Mouse (Mus musculus) hindbrain, embryonic 11.5 days (tissue): ENCODE results near the gene Asic1. TPM values are rescaled to one million over a fixed set of nuclear protein-coding genes. Genes with fewer than 3 reads are reported as not detected.
A peak's percentile ranks its signal among the peaks of the same experiment; 100 is the strongest.

Experiments
- ATAC-seq: fragments of 200-750 bp; cut with Nextera tagmentation; 2 replicates; pipeline ENCODE4 v1.8.0; 2017; ENCODE audit warnings: mild to moderate bottlenecking, moderate TSS enrichment, moderate library complexity; ENCODE audit not compliant: low FRiP score
- DNase-seq: peaks from one replicate; pipeline ENCODE4 v3.0.0-alpha.2; 2015; ENCODE audit warnings: low spot score
- H3K27ac ChIP-seq: fragments of 300-500 bp; sonication (generic); 2 replicates; pipeline ENCODE4 v1.5.1; 2014; ENCODE audit warnings: mild to moderate bottlenecking, low read depth, low read length
- H3K27me3 ChIP-seq: fragments of 300-500 bp; sonication (generic); 2 replicates; pipeline ENCODE4 v1.6.1; 2014; ENCODE audit warnings: mild to moderate bottlenecking, low read length, moderate library complexity, mixed read lengths; ENCODE audit not compliant: control insufficient read depth, insufficient read depth
- H3K36me3 ChIP-seq: fragments of 300-500 bp; sonication (generic); 2 replicates; pipeline ENCODE4 v1.6.1; 2014; ENCODE audit warnings: mild to moderate bottlenecking, low read length, moderate library complexity, mixed read lengths; ENCODE audit not compliant: control insufficient read depth, insufficient read depth
- H3K4me1 ChIP-seq: fragments of 300-500 bp; sonication (generic); replicated peaks from 2 replicates; pipeline ENCODE4 v1.6.1; 2014; ENCODE audit warnings: low read length, mixed read lengths; ENCODE audit not compliant: control insufficient read depth, insufficient read depth
- H3K4me2 ChIP-seq: fragments of 300-500 bp; sonication (generic); replicated peaks from 2 replicates; pipeline ENCODE4 v1.6.1; 2014; ENCODE audit warnings: mild to moderate bottlenecking, low read depth, low read length
- H3K4me3 ChIP-seq: fragments of 300-500 bp; sonication (generic); 2 replicates; pipeline ENCODE4 v1.5.1; 2014; ENCODE audit warnings: low read depth, low read length
- H3K9ac ChIP-seq: fragments of 300-500 bp; sonication (generic); 2 replicates; pipeline ENCODE4 v1.6.1; 2014; ENCODE audit warnings: low read depth, low read length
- H3K9me3 ChIP-seq: fragments of 300-500 bp; sonication (generic); 2 replicates; pipeline ENCODE4 v1.6.1; 2016; ENCODE audit warnings: low read length; ENCODE audit not compliant: control insufficient read depth
- WGBS: fragments of 180-500 bp; shearing (Covaris S2); extraction: QIAGEN DNeasy Blood & Tissue Kit; methylation state at CpG from one replicate; pipeline ENCODE4 v1.1.7; 2014; 5-methylcytosine and 5-hydroxymethylcytosine counted together
- polyA plus RNA-seq: library from polyadenylated mRNA; unstranded; fragments of >200 nt; fragmentation: Nextera tagmentation; extraction: Ambion mirVana; gene quantifications from 2 replicates; pipeline ENCODE4 v1.2.1, GENCODE M21; 2014

Asic1 gene
- 14.4 and 21.0 TPM in 2 replicates for polyA plus RNA-seq

DNA sequence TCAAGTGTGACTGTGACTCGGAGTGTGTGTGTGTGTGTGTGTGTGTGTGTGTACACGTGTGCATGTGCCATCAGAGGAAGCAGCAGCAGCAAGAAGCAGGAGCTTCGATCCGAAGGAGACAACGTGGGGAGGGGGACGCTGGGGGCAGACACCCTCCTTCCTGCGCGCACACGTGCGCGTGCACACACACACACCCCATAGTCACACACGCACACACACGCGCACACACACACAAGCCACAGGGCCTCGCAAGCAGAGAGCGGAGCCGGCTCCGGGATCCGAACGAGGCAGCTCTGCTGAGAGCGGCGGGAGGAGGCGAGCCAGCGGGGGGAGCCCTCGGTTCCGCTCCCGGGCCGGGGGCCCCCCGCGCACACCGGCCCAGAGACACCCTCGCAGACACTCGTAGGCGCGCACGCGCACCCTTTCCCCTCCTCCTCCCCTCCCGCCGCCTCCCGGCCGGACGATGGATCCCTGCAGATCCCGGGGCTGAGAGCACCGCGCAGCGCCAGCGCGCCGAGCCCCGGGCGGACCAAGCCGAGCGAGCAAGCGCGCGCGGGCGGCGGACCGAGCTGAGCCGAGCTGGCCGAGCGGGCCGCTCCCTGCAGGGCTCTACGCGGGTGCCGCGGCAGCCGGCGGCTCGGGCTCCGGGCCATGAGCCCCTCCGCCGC lies at the start of gene Asic1:
Asic1 (plus strand) TSS at position 215 of the 668 bp plus-strand sequence.
- DNase-seq (peak; percentile 78), ATAC-seq (peak; percentile 57)
- WGBS: 0% methylated on average over 71 of the region's 74 CpGs
- H3K36me3 ChIP-seq: no peaks in the 10 kb centered on the region
- H3K27ac ChIP-seq: peak within 1 kb of the TSS; percentile 56
- H3K9me3 ChIP-seq: no peaks in the 10 kb centered on the region
- peak within 1 kb of the TSS; percentile 76 for H3K9ac ChIP-seq
- peaks cover 16% of the 10 kb centered on the region for H3K27me3 ChIP-seq
- peak within 1 kb of the TSS; percentile 58 for H3K4me3 ChIP-seq
- peak within 1 kb of the TSS; percentile 93 for H3K4me2 ChIP-seq
- H3K4me1 ChIP-seq: 0 out of 2 replicates have a peak, but pooled peaks cover 2% of the 10 kb centered on the region

GRCm38 (mm10) chr15:99622063-99622462 lies 48.1 kb upstream of the Asic1 start:
- H3K9ac ChIP-seq: no peak overlapping the region
- H3K9me3 ChIP-seq: no peaks in the 10 kb centered on the region
- H3K4me2 ChIP-seq: no peak overlapping the region
- no peaks in the 10 kb centered on the region for H3K27me3 ChIP-seq
- peaks cover 14% of the 10 kb centered on the region; the same call in 1 of the 2 replicates for H3K36me3 ChIP-seq
- H3K4me3 ChIP-seq: no peak overlapping the region
- H3K27ac ChIP-seq: no peak overlapping the region
- H3K4me1 ChIP-seq: no peaks in the 10 kb centered on the region
- no peak for ATAC-seq
- no peak for DNase-seq
- WGBS: 97% methylated on average over 11 of the region's 11 CpGs

- peak; percentile 42 for DNase-seq
- no peak for ATAC-seq
- Histone ChIP-seq H3K4me1 (no peaks in the 10 kb centered on the region), H3K4me2 (no peak overlapping the region), H3K4me3 (no peak overlapping the region), H3K9me3 (no peaks in the 10 kb centered on the region), H3K9ac (no peak overlapping the region), H3K36me3 (peaks cover 19% of the 10 kb centered on the region), H3K27me3 (no peaks in the 10 kb centered on the region), H3K27ac (no peak overlapping the region)
These were observed 38.5 kb upstream of the Asic1 start for GRCm38 (mm10) chr15:99631618-99632017.

DNA sequence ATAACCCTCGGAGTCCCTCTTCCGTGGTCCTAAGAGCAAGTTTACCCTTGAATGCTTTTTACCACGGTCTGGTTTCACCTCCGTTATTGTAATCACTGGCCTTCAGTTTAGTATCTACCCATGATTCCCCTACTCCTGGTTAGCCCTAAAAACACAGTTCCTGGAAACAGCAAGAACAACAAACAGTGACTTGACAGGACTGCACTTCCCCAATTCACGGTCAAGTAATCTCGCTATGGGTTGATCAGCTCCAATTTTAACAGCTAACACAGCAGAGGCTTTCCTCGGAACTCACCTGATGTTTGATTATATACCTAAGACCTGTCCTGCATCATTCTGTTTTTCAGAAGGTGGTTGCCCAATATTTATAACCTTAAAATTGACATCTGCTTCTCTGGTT lies 35.5 kb upstream of the Asic1 start:
- no peaks in the 10 kb centered on the region for H3K4me1 ChIP-seq
- 93% methylated on average over 7 of the region's 7 CpGs for WGBS
- no peak for ATAC-seq
- H3K36me3 ChIP-seq: peaks cover 19% of the 10 kb centered on the region
- no peak overlapping the region for H3K27ac ChIP-seq
- no peak overlapping the region for H3K4me2 ChIP-seq
- H3K9me3 ChIP-seq: no peaks in the 10 kb centered on the region
- DNase-seq: no peak
- no peak overlapping the region for H3K9ac ChIP-seq
- H3K27me3 ChIP-seq: no peaks in the 10 kb centered on the region
- H3K4me3 ChIP-seq: no peak overlapping the region

- H3K9me3 ChIP-seq: no peaks in the 10 kb centered on the region
- WGBS: 69% methylated on average over 12 of the region's 12 CpGs
These were observed 32.6 kb upstream of the Asic1 start for GRCm38 (mm10) chr15:99637405-99638123.

DNA sequence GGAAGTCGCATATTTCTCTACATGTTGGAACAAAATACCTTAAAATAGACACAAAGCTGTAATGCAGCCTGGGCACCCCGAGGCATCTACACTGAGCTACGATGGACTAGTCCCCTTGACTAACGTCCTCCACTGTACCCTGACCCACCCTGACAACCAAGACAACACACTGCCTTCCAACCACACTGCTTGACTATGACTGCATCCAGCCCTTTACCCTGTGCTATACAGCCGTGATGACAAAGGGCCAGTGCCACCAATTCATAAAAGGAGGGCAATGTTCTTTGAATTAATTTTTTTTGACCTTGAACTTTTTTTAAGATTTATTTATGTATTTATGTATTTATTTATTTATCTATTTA lies 32.1 kb upstream of the Asic1 start:
- WGBS: 82% methylated on average over 5 of the region's 5 CpGs
- Histone ChIP-seq H3K4me2 (no peak overlapping the region), H3K27me3 (no peaks in the 10 kb centered on the region), H3K36me3 (peaks cover 4% of the 10 kb centered on the region; the same call in 1 of the 2 replicates), H3K4me3 (no peak overlapping the region), H3K4me1 (no peaks in the 10 kb centered on the region), H3K9ac (no peak overlapping the region), H3K27ac (peak overlapping the region; percentile 70), H3K9me3 (no peaks in the 10 kb centered on the region)
- DNase-seq (no peak), ATAC-seq (no peak)

More at GRCm38 (mm10) chr15:99637405-99638123, 32.6 kb upstream of the Asic1 start:
- Histone ChIP-seq H3K9ac (no peak overlapping the region), H3K27me3 (no peaks in the 10 kb centered on the region), H3K4me1 (no peaks in the 10 kb centered on the region), H3K27ac (peak overlapping the region; percentile 70), H3K4me2 (no peak overlapping the region), H3K4me3 (no peak overlapping the region), H3K36me3 (peaks cover 6% of the 10 kb centered on the region)
- peak; percentile 37 for DNase-seq
- 0 out of 2 replicates have a peak, but pooled peaks have one; percentile 43 for ATAC-seq

DNA sequence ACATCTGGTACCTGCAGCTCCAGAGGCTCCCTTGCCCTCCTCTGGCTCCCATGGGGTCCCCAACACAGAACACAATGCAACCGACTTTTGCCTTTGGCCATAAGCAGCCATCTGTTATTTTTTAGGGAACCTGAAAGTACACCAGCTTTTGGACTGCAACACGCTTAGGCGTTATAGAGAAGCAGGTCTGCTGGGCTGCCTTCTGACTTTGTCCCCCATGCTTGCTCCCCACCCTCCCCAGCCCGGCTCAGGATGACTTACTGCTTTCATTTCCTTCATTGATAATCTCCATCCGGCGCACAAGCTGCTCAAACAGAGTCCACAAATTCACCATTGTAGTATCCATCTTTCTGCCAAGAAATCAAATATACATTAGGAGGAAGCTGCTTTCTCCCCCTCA lies 27.5 kb upstream of the Asic1 start:
- WGBS: 76% methylated on average over 6 of the region's 6 CpGs
- Histone ChIP-seq H3K4me1 (peaks cover 8% of the 10 kb centered on the region), H3K27ac (peak overlapping the region; percentile 42; the same call in 1 of the 2 replicates), H3K9me3 (no peaks in the 10 kb centered on the region), H3K36me3 (no peaks in the 10 kb centered on the region), H3K27me3 (no peaks in the 10 kb centered on the region), H3K4me2 (no peak overlapping the region), H3K9ac (no peak overlapping the region), H3K4me3 (no peak overlapping the region)
- no peak for ATAC-seq
- no peak for DNase-seq

- Histone ChIP-seq H3K4me2 (no peak overlapping the region), H3K4me3 (no peak overlapping the region), H3K36me3 (no peaks in the 10 kb centered on the region), H3K27me3 (no peaks in the 10 kb centered on the region), H3K9ac (no peak overlapping the region), H3K9me3 (no peaks in the 10 kb centered on the region), H3K27ac (no peak overlapping the region), H3K4me1 (peaks cover 10% of the 10 kb centered on the region)
- DNase-seq: no peak
- WGBS: 82% methylated on average over 10 of the region's 10 CpGs
- no peak for ATAC-seq
These were observed 26.3 kb upstream of the Asic1 start for GRCm38 (mm10) chr15:99643832-99644231.

DNA sequence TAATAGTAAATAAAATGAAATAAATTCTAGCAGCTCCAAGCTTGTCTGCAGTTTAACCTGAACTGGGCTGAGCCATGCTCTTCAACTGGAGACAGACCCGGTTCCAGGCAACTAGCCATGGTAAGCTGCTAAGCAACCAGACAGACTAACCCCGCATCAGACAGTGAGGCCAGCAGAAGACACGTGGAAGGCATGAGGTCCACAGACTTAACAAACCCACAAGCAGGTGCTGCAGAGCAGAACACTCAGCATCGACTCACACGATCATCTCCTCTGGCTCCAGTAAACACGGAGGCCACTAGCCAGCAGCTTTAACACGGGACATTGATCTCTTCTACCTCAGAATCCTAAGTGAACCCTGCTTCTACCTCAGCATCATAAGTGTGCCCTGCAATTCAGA lies 25.4 kb upstream of the Asic1 start:
- Histone ChIP-seq H3K27ac (no peak overlapping the region), H3K36me3 (no peaks in the 10 kb centered on the region), H3K27me3 (no peaks in the 10 kb centered on the region), H3K4me2 (no peak overlapping the region), H3K4me1 (peaks cover 14% of the 10 kb centered on the region), H3K9ac (no peak overlapping the region), H3K9me3 (no peaks in the 10 kb centered on the region), H3K4me3 (no peak overlapping the region)
- WGBS: 76% methylated on average over 7 of the region's 7 CpGs
- no peak for ATAC-seq
- DNase-seq: no peak
